Mouse (Mus musculus): Measurements from ENCODE around the gene Cct8l1.

Cct8l1 gene

GRCm38 (mm10) chr5:25515767-25516166 lies at the start of gene Cct8l1:
Gene Cct8l1 (plus strand): TSS chr5:25516067.
- no peak for DNase-seq (ENCODE audit: extremely low read depth, low read depth, low spot score)

- DNase-seq (ENCODE audit: extremely low read depth, low read depth, low spot score), result no peak
Observed at GRCm38 (mm10) chr5:25472070-25472469, 43.8 kb upstream of the Cct8l1 start.

- no peak for DNase-seq (ENCODE audit: extremely low read depth, low read depth, low spot score)
Observed at GRCm38 (mm10) chr5:25475789-25476188, 40.1 kb upstream of the Cct8l1 start.

GRCm38 (mm10) chr5:25478863-25479262 lies 37.0 kb upstream of the Cct8l1 start:
- no peak for DNase-seq (ENCODE audit: extremely low read depth, low read depth, low spot score)

GRCm38 (mm10) chr5:25496652-25497051 lies 19.2 kb upstream of the Cct8l1 start:
- DNase-seq (ENCODE audit: extremely low read depth, low read depth, low spot score), result no peak

- no peak for DNase-seq (ENCODE audit: extremely low read depth, low read depth, low spot score)
Observed at GRCm38 (mm10) chr5:25497369-25497719, 18.5 kb upstream of the Cct8l1 start.

GRCm38 (mm10) chr5:25497720-25498345 lies 18.0 kb upstream of the Cct8l1 start:
- DNase-seq (ENCODE audit: extremely low read depth, low read depth, low spot score), result no peak

- DNase-seq (ENCODE audit: extremely low read depth, low read depth, low spot score), result no peak
Observed at GRCm38 (mm10) chr5:25498346-25498820, 17.5 kb upstream of the Cct8l1 start, which contains the start of gene Kmt2c. Gene Kmt2c (minus strand): TSS chr5:25498783.

- no peak for DNase-seq (ENCODE audit: extremely low read depth, low read depth, low spot score)
Observed at GRCm38 (mm10) chr5:25498821-25499422, 16.9 kb upstream of the Cct8l1 start.

GRCm38 (mm10) chr5:25499423-25500398 lies 16.2 kb upstream of the Cct8l1 start:
- DNase-seq (ENCODE audit: extremely low read depth, low read depth, low spot score), result peak; percentile 26

- DNase-seq (ENCODE audit: extremely low read depth, low read depth, low spot score), result no peak
Observed at GRCm38 (mm10) chr5:25500686-25501085, 15.2 kb upstream of the Cct8l1 start.

GRCm38 (mm10) chr5:25506041-25506440 lies 9.8 kb upstream of the Cct8l1 start:
- no peak for DNase-seq (ENCODE audit: extremely low read depth, low read depth, low spot score)

- DNase-seq (ENCODE audit: extremely low read depth, low read depth, low spot score), result no peak
Observed at GRCm38 (mm10) chr5:25516301-25516895, 531 bp downstream of the Cct8l1 start.

- DNase-seq (ENCODE audit: extremely low read depth, low read depth, low spot score), result no peak
Observed at GRCm38 (mm10) chr5:25517550-25517949, 1.7 kb downstream of the Cct8l1 start.

GRCm38 (mm10) chr5:25519820-25520219 lies 4.0 kb downstream of the Cct8l1 start:
- DNase-seq (ENCODE audit: extremely low read depth, low read depth, low spot score), result no peak

GRCm38 (mm10) chr5:25521461-25521860 lies 5.6 kb downstream of the Cct8l1 start:
- DNase-seq (ENCODE audit: extremely low read depth, low read depth, low spot score), result no peak

GRCm38 (mm10) chr5:25526116-25526515 lies 10.2 kb downstream of the Cct8l1 start:
- DNase-seq (ENCODE audit: extremely low read depth, low read depth, low spot score), result no peak

GRCm38 (mm10) chr5:25526926-25527325 lies 11.1 kb downstream of the Cct8l1 start:
- no peak for DNase-seq (ENCODE audit: extremely low read depth, low read depth, low spot score)

GRCm38 (mm10) chr5:25527971-25528370 lies 12.1 kb downstream of the Cct8l1 start:
- DNase-seq (ENCODE audit: extremely low read depth, low read depth, low spot score), result no peak

GRCm38 (mm10) chr5:25528851-25529528 lies 13.1 kb downstream of the Cct8l1 start:
- no peak for DNase-seq (ENCODE audit: extremely low read depth, low read depth, low spot score)
